Mouse (Mus musculus) liver, adult 2 months (tissue): ENCODE results near the gene Elof1.

Experiments used
- CTCF ChIP-seq: fragments of 200-500 bp; IDR thresholded peaks from 2 replicates; pipeline ENCODE4 v1.5.1; 2011; ENCODE audit warnings: low read depth, low read length, control low read depth
- POLR2A ChIP-seq: fragments of 200-500 bp; IDR thresholded peaks from 2 replicates; pipeline ENCODE4 v1.6.1; 2011; ENCODE audit warnings: low read length, control low read depth; ENCODE audit not compliant: insufficient read depth; ENCODE audit errors: extremely low read depth

- TF ChIP-seq POLR2A = 0 out of 2 replicates have a peak, but pooled peaks have one; percentile 46
- no peak for TF ChIP-seq CTCF
Measured at GRCm38 (mm10) chr9:22116740-22117426, at the start of gene Elof1.
